Mouse (Mus musculus): ENCODE measurements around the gene Cdh23.

DNA sequence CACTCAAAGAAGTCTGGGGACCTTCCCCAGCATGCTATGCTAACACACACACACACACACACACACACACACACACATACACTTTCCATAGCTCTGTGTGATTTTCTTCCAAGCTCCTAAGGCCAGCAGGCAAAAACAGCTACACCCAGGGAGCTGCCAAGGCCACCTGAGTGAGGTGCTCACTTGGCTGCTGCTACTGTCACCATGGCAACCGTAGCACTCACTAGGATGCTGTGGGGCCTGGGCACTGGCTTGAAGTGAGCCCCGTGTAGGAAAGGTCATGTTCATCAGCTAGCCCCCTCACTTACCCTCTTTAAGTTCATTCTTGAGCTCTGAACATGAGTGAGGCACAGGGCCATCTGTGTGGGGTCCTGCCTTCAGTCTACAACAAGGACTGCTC lies 204.8 kb downstream of the Cdh23 start:
- TF ChIP-seq CTCF (IDR thresholded peaks at IDR 0.05; ENCODE audit: insufficient read depth, low read depth, low read length) (no peak), POLR2A (IDR thresholded peaks at IDR 0.05; ENCODE audit: insufficient read depth, low read depth, low read length) (no peak)
